Mouse (Mus musculus) lung, embryonic 15.5 days (tissue): ENCODE measurements at regions not wholly inside any gene's neighbourhood (a gene's known extent, or its start where the extent isn't known, plus 50 kb on each side); places are given as distances from the start of the nearest gene placed in this dataset.
A peak's percentile ranks its signal among the peaks of the same experiment; 100 is the strongest.

Experiments used
- ATAC-seq: fragments of 200-750 bp; cut with Nextera tagmentation; 2 replicates; pipeline ENCODE4 v1.8.0; 2017; ENCODE audit warnings: moderate number of reproducible peaks, borderline replicate concordance; ENCODE audit not compliant: low FRiP score, low TSS enrichment; ENCODE audit errors: extremely low read depth
- H3K27ac ChIP-seq: fragments of 300-500 bp; sonication (generic); 2 replicates; pipeline ENCODE4 v1.5.1; 2015; ENCODE audit warnings: moderate library complexity, mild to moderate bottlenecking, inconsistent platforms
- H3K27me3 ChIP-seq: fragments of 300-500 bp; sonication (generic); 2 replicates; pipeline ENCODE4 v1.6.1; 2015; ENCODE audit warnings: inconsistent platforms
- H3K36me3 ChIP-seq: fragments of 300-500 bp; sonication (generic); 2 replicates; pipeline ENCODE4 v1.6.1; 2015; ENCODE audit warnings: inconsistent platforms
- H3K4me1 ChIP-seq: fragments of 300-500 bp; sonication (generic); 2 replicates; pipeline ENCODE4 v1.6.1; 2015; ENCODE audit warnings: inconsistent platforms
- H3K4me2 ChIP-seq: fragments of 300-500 bp; sonication (generic); 2 replicates; pipeline ENCODE4 v1.6.1; 2015; ENCODE audit warnings: inconsistent platforms, mild to moderate bottlenecking, moderate library complexity
- H3K4me3 ChIP-seq: fragments of 300-500 bp; sonication (generic); 2 replicates; pipeline ENCODE4 v1.5.1; 2015; ENCODE audit warnings: mild to moderate bottlenecking, inconsistent platforms
- H3K9ac ChIP-seq: fragments of 300-500 bp; sonication (generic); 2 replicates; pipeline ENCODE4 v1.6.1; 2015; ENCODE audit warnings: inconsistent platforms
- H3K9me3 ChIP-seq: fragments of 300-500 bp; sonication (generic); 2 replicates; pipeline ENCODE4 v1.6.1; 2016; ENCODE audit warnings: inconsistent platforms
- WGBS: fragments of 180-500 bp; shearing (Covaris S2); methylation state at CpG from one replicate; pipeline ENCODE4 v1.1.7; 2015; 5-methylcytosine and 5-hydroxymethylcytosine counted together

DNA sequence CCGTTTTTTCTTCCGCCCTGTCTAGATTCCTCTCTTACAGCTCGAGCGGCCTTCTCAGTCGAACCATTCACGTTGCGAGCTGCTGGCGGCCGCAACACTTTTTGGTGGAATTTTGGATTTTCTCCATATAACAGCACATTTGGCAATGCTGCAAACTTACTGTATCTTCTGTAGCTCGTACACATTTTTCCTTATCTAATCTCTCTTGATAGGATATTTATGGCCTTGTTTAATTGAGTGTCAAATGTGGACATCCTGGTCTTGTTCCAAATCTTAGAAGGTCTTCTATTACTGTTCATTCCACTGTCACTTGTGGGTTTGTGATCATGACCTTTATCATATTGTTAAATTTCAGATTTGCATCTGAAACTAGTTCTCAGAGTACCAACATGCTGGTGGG, 3142.3 kb downstream of the Gm37988 start:
- H3K9me3 ChIP-seq, result no peaks in the 10 kb centered on the region
- H3K27ac ChIP-seq, result no peak overlapping the region
- H3K4me1 ChIP-seq, result no peaks in the 10 kb centered on the region
- ATAC-seq, result peak; percentile 83; the same call in 1 of the 2 replicates
- H3K9ac ChIP-seq, result no peak overlapping the region
- WGBS, result 71% methylated on average over 10 of the region's 10 CpGs
- H3K36me3 ChIP-seq, result no peaks in the 10 kb centered on the region
- no peak overlapping the region for H3K4me2 ChIP-seq
- H3K4me3 ChIP-seq, result no peak overlapping the region
- no peaks in the 10 kb centered on the region for H3K27me3 ChIP-seq

GRCm38 (mm10) chr1:7956159-7956558, 3148.5 kb downstream of the Gm37988 start:
- Histone ChIP-seq H3K27me3 (no peaks in the 10 kb centered on the region), H3K9me3 (no peaks in the 10 kb centered on the region), H3K9ac (no peak overlapping the region), H3K36me3 (no peaks in the 10 kb centered on the region), H3K4me3 (no peak overlapping the region), H3K4me2 (no peak overlapping the region), H3K27ac (no peak overlapping the region), H3K4me1 (no peaks in the 10 kb centered on the region)
- ATAC-seq, result no peak
- WGBS, result 73% methylated on average over 5 of the region's 5 CpGs
